Mouse (Mus musculus): Measurements from ENCODE around the gene Dclk1. TPM values are rescaled to one million over a fixed set of nuclear protein-coding genes. Genes with fewer than 3 reads are reported as not detected.

Gene Dclk1
- total and polyA plus RNA-seq, 3 experiments, result 0.55 TPM; not detected in 2

DNA sequence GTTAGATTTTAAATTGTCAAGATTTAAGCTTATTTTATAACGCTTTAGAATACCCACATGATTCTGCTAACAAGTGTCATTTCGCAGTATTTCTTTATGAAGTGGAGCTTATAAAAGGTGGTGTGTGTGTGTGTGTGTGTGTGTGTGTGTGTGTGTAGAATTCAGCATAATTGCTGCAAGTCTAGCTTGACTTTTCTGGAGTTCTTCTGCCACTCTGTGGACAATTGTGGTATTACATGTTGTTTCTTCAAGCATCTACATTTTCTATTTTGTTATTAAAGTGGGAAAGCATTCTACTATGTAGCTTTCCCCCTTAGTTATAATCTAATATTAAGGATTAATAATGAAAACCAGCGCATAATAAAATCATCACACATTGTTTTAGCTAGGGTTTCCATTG lies 112.6 kb downstream of the Dclk1 start:
- H3K9me3 ChIP-seq (replicated peaks), result peaks cover 72% of the 10 kb centered on the region
- H3K36me3 ChIP-seq (replicated peaks), result no peaks in the 10 kb centered on the region
- no peaks in the 10 kb centered on the region for H3K27me3 ChIP-seq (ENCODE audit: insufficient read depth, low read length)
- DNase-seq (ENCODE audit: low spot score) (no peak), ATAC-seq (ENCODE audit: extremely low read depth, insufficient number of reproducible peaks, low FRiP score, poor library complexity, severe bottlenecking) (no peak)
- H3K4me3 ChIP-seq (ENCODE audit: low read depth, low read length), result no peak overlapping the region
- TF ChIP-seq POLR2AphosphoS5 (IDR thresholded peaks at IDR 0.05; ENCODE audit: insufficient replicate concordance, low read depth, low read length), result no peak
- no peak for TF ChIP-seq TAL1 (conservative IDR thresholded peaks at IDR 0.05; ENCODE audit: low read depth, low read length)
- no peak for TF ChIP-seq GATA2 (IDR thresholded peaks at IDR 0.05; ENCODE audit: borderline replicate concordance, low read depth, low read length)
- TF ChIP-seq CTCF (IDR thresholded peaks at IDR 0.05; ENCODE audit: low read depth, low read length), result no peak
- no peak for TF ChIP-seq GATA1 (IDR thresholded peaks at IDR 0.05; ENCODE audit: borderline replicate concordance, low read length)
- no peaks in the 10 kb centered on the region for H3K4me1 ChIP-seq (ENCODE audit: insufficient read depth, low read depth, low read length)

GRCm38 (mm10) chr3:55358486-55358885 lies 116.3 kb downstream of the Dclk1 start:
- ATAC-seq (ENCODE audit: extremely low read depth, insufficient number of reproducible peaks, low FRiP score, poor library complexity, severe bottlenecking), result no peak
- no peak for DNase-seq (ENCODE audit: low spot score)
- TF ChIP-seq GATA2 (IDR thresholded peaks at IDR 0.05; ENCODE audit: borderline replicate concordance, low read depth, low read length) (no peak), CTCF (IDR thresholded peaks at IDR 0.05; ENCODE audit: low read depth, low read length) (no peak), TAL1 (conservative IDR thresholded peaks at IDR 0.05; ENCODE audit: low read depth, low read length) (no peak), POLR2AphosphoS5 (IDR thresholded peaks at IDR 0.05; ENCODE audit: insufficient replicate concordance, low read depth, low read length) (no peak), GATA1 (IDR thresholded peaks at IDR 0.05; ENCODE audit: borderline replicate concordance, low read length) (no peak)

GRCm38 (mm10) chr3:55360836-55361235 lies 118.7 kb downstream of the Dclk1 start:
- ATAC-seq (ENCODE audit: extremely low read depth, insufficient number of reproducible peaks, low FRiP score, poor library complexity, severe bottlenecking), result no peak

More at GRCm38 (mm10) chr3:55358486-55358885, 116.3 kb downstream of the Dclk1 start:
- no peaks in the 10 kb centered on the region for H3K4me1 ChIP-seq (ENCODE audit: insufficient read depth, low read depth, low read length)
- H3K36me3 ChIP-seq (replicated peaks), result no peaks in the 10 kb centered on the region
- peaks cover 61% of the 10 kb centered on the region for H3K9me3 ChIP-seq (replicated peaks)
- no peak overlapping the region for H3K4me3 ChIP-seq (ENCODE audit: low read depth, low read length)
- no peaks in the 10 kb centered on the region for H3K27me3 ChIP-seq (ENCODE audit: insufficient read depth, low read length)

GRCm38 (mm10) chr3:55367166-55367565 lies 125.0 kb downstream of the Dclk1 start:
- ATAC-seq (ENCODE audit: extremely low read depth, insufficient number of reproducible peaks, low FRiP score, poor library complexity, severe bottlenecking) (no peak), DNase-seq (ENCODE audit: low spot score) (no peak)
- Histone ChIP-seq H3K4me3 (ENCODE audit: low read depth, low read length) (no peak overlapping the region), H3K4me1 (ENCODE audit: insufficient read depth, low read depth, low read length) (no peaks in the 10 kb centered on the region), H3K9me3 (replicated peaks) (peaks cover 36% of the 10 kb centered on the region), H3K27me3 (ENCODE audit: insufficient read depth, low read length) (no peaks in the 10 kb centered on the region), H3K36me3 (replicated peaks) (no peaks in the 10 kb centered on the region)
- TF ChIP-seq GATA1 (IDR thresholded peaks at IDR 0.05; ENCODE audit: borderline replicate concordance, low read length), result no peak
- TF ChIP-seq GATA2 (IDR thresholded peaks at IDR 0.05; ENCODE audit: borderline replicate concordance, low read depth, low read length), result no peak
- no peak for TF ChIP-seq CTCF (IDR thresholded peaks at IDR 0.05; ENCODE audit: low read depth, low read length)
- TF ChIP-seq POLR2AphosphoS5 (IDR thresholded peaks at IDR 0.05; ENCODE audit: insufficient replicate concordance, low read depth, low read length), result no peak
- no peak for TF ChIP-seq TAL1 (conservative IDR thresholded peaks at IDR 0.05; ENCODE audit: low read depth, low read length)

More at GRCm38 (mm10) chr3:55360836-55361235, 118.7 kb downstream of the Dclk1 start:
- H3K4me1 ChIP-seq (ENCODE audit: insufficient read depth, low read depth, low read length), result no peaks in the 10 kb centered on the region
- no peak overlapping the region for H3K4me3 ChIP-seq (ENCODE audit: low read depth, low read length)
- H3K9me3 ChIP-seq (replicated peaks), result peaks cover 47% of the 10 kb centered on the region
- H3K27me3 ChIP-seq (ENCODE audit: insufficient read depth, low read length), result no peaks in the 10 kb centered on the region
- TF ChIP-seq POLR2AphosphoS5 (IDR thresholded peaks at IDR 0.05; ENCODE audit: insufficient replicate concordance, low read depth, low read length) (no peak), TAL1 (conservative IDR thresholded peaks at IDR 0.05; ENCODE audit: low read depth, low read length) (no peak)
- no peaks in the 10 kb centered on the region for H3K36me3 ChIP-seq (replicated peaks)
- DNase-seq (ENCODE audit: low spot score), result no peak

- no peak for DNase-seq (ENCODE audit: low spot score)
- H3K4me1 ChIP-seq (ENCODE audit: insufficient read depth, low read depth, low read length), result no peaks in the 10 kb centered on the region
- TF ChIP-seq GATA2 (IDR thresholded peaks at IDR 0.05; ENCODE audit: borderline replicate concordance, low read depth, low read length) (no peak), TAL1 (conservative IDR thresholded peaks at IDR 0.05; ENCODE audit: low read depth, low read length) (no peak)
Measured at GRCm38 (mm10) chr3:55369156-55369555, 127.0 kb downstream of the Dclk1 start.

GRCm38 (mm10) chr3:55373689-55374088 lies 131.5 kb downstream of the Dclk1 start:
- Histone ChIP-seq H3K36me3 (replicated peaks) (no peaks in the 10 kb centered on the region), H3K27me3 (ENCODE audit: insufficient read depth, low read length) (no peaks in the 10 kb centered on the region), H3K9me3 (replicated peaks) (peaks cover 37% of the 10 kb centered on the region), H3K4me1 (ENCODE audit: insufficient read depth, low read depth, low read length) (no peaks in the 10 kb centered on the region), H3K4me3 (ENCODE audit: low read depth, low read length) (no peak overlapping the region)
- TF ChIP-seq POLR2AphosphoS5 (IDR thresholded peaks at IDR 0.05; ENCODE audit: insufficient replicate concordance, low read depth, low read length) (no peak), GATA1 (IDR thresholded peaks at IDR 0.05; ENCODE audit: borderline replicate concordance, low read length) (no peak), CTCF (IDR thresholded peaks at IDR 0.05; ENCODE audit: low read depth, low read length) (no peak), TAL1 (conservative IDR thresholded peaks at IDR 0.05; ENCODE audit: low read depth, low read length) (no peak), GATA2 (IDR thresholded peaks at IDR 0.05; ENCODE audit: borderline replicate concordance, low read depth, low read length) (no peak)
- ATAC-seq (ENCODE audit: extremely low read depth, insufficient number of reproducible peaks, low FRiP score, poor library complexity, severe bottlenecking) (no peak), DNase-seq (ENCODE audit: low spot score) (no peak)

More at GRCm38 (mm10) chr3:55369156-55369555, 127.0 kb downstream of the Dclk1 start:
- no peaks in the 10 kb centered on the region for H3K36me3 ChIP-seq (replicated peaks)
- no peaks in the 10 kb centered on the region for H3K27me3 ChIP-seq (ENCODE audit: insufficient read depth, low read length)
- no peak overlapping the region for H3K4me3 ChIP-seq (ENCODE audit: low read depth, low read length)
- H3K9me3 ChIP-seq (replicated peaks), result peaks cover 38% of the 10 kb centered on the region
- ATAC-seq (ENCODE audit: extremely low read depth, insufficient number of reproducible peaks, low FRiP score, poor library complexity, severe bottlenecking), result no peak

DNA sequence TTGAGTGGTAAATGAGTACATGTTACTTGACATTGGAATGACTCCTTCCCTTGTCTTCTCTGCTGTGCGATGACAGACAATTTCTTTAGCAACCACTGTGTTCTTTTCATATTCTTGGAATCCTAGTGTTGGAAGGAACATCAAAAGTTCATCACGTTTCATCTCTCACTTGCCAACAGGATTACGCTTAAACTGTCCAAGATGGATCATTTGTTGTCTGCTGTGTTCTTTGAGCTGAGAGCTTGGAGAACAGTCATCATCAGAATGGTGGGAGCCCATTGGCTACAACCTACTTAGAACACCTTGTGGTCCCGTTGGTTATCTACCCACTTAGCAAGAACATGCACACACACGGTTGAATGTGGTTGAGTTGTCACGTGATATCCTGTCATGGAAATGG lies 136.4 kb downstream of the Dclk1 start:
- Histone ChIP-seq H3K27me3 (ENCODE audit: insufficient read depth, low read length) (no peaks in the 10 kb centered on the region), H3K4me1 (ENCODE audit: insufficient read depth, low read depth, low read length) (no peaks in the 10 kb centered on the region), H3K9me3 (replicated peaks) (peaks cover 28% of the 10 kb centered on the region), H3K36me3 (replicated peaks) (no peaks in the 10 kb centered on the region), H3K4me3 (ENCODE audit: low read depth, low read length) (no peak overlapping the region)
- no peak for ATAC-seq (ENCODE audit: extremely low read depth, insufficient number of reproducible peaks, low FRiP score, poor library complexity, severe bottlenecking)
- DNase-seq (ENCODE audit: low spot score), result no peak
- TF ChIP-seq POLR2AphosphoS5 (IDR thresholded peaks at IDR 0.05; ENCODE audit: insufficient replicate concordance, low read depth, low read length) (no peak), GATA2 (IDR thresholded peaks at IDR 0.05; ENCODE audit: borderline replicate concordance, low read depth, low read length) (no peak), CTCF (IDR thresholded peaks at IDR 0.05; ENCODE audit: low read depth, low read length) (no peak), GATA1 (IDR thresholded peaks at IDR 0.05; ENCODE audit: borderline replicate concordance, low read length) (no peak), TAL1 (conservative IDR thresholded peaks at IDR 0.05; ENCODE audit: low read depth, low read length) (no peak)
